In genomic region chr7:99833115-99833845, GRCm38 (mm10) we compare ENCODE assay signal across 22 mouse cellular contexts. TPM values are rescaled to one million over a fixed set of nuclear protein-coding genes. Genes with fewer than 3 reads are reported as not detected.
DNase-seq lines count a peak whose midpoint lies in the region; ATAC-seq and TF ChIP-seq lines count a peak whose summit lies in the region.
"Had no signal": no experiment of that assay in that cellular context is flagged by ENCODE, and none has a peak within 500 bp of the region (broad histone marks: within the 10 kb centered on the region; RNA-seq: fewer than 3 reads in every experiment).

No protein-coding gene starts in this region.

- H3K4me2 ChIP-seq in CH12.LX (ENCODE audit: insufficient read depth, low read depth, poor library complexity, severe bottlenecking) = peak overlapping the region; percentile 93
- H3K4me2 ChIP-seq in midbrain, embryonic 16.5 days (ENCODE audit: low read length) = no peak overlapping the region
- H3K4me2 ChIP-seq: embryonic facial prominence, embryonic 13.5 days; forebrain, embryonic 12.5 days; hindbrain, embryonic 12.5 days had no signal

- no peaks in the 10 kb centered on the region for H3K27me3 ChIP-seq in CH12.LX (replicated peaks)
- no peaks in the 10 kb centered on the region for H3K27me3 ChIP-seq in midbrain, embryonic 16.5 days (ENCODE audit: control insufficient read depth, insufficient read depth, low read depth, low read length)
- H3K27me3 ChIP-seq: embryonic facial prominence, embryonic 13.5 days; forebrain, embryonic 12.5 days; hindbrain, embryonic 12.5 days had no signal

- H3K4me3 ChIP-seq in CH12.LX (replicated peaks in 1 of 3; ENCODE audit: low read depth in 2 of 3, low read length in 2 of 3, poor library complexity in 1 of 3) = no peak overlapping the region
- H3K4me3 ChIP-seq in midbrain, embryonic 16.5 days (ENCODE audit: low read depth, low read length) = no peak overlapping the region
- H3K4me3 ChIP-seq: embryonic facial prominence, embryonic 13.5 days; forebrain, embryonic 12.5 days; heart, embryonic 10.5 days; hindbrain, embryonic 12.5 days had no signal

- WGBS in midbrain, embryonic 16.5 days = 86% methylated on average over 5 of the region's 5 CpGs

- H3K36me3 ChIP-seq in CH12.LX (replicated peaks in 1 of 2; ENCODE audit: control insufficient read depth in 1 of 2, insufficient read depth in 1 of 2, low read length in 1 of 2) = peaks cover 14 to 25% of the 10 kb centered on the region in 2 experiments
- peaks cover 9% of the 10 kb centered on the region for H3K36me3 ChIP-seq in midbrain, embryonic 16.5 days (ENCODE audit: control insufficient read depth, insufficient read depth, low read length)

- peaks cover 12 to 62% of the 10 kb centered on the region in 2 experiments; a peak in 3 of 4 replicates for H3K4me1 ChIP-seq in CH12.LX (ENCODE audit: control insufficient read depth in 1 of 2, insufficient read depth in 2 of 2)
- H3K4me1 ChIP-seq in midbrain, embryonic 16.5 days (ENCODE audit: control insufficient read depth, insufficient read depth, low read length) = no peaks in the 10 kb centered on the region

- H3K79me2 ChIP-seq in CH12.LX (replicated peaks; ENCODE audit: control insufficient read depth, extremely low read depth, insufficient read depth, poor library complexity, severe bottlenecking) = no peaks in the 10 kb centered on the region

- in situ Hi-C loops in CH12.LX (cut with MboI; ENCODE audit: low pct_ligation_motif_present, low pct_unique_long_range_greater_than_20kb, low sequenced_read_pairs) = no loop called here

- TF ChIP-seq POLR2A in CH12.LX (IDR thresholded peaks at IDR 0.05; ENCODE audit: low read depth, low read length) = no peak

- peak overlapping the region; percentile 64 for H3K27ac ChIP-seq in CH12.LX (ENCODE audit: insufficient read depth, low read depth)
- H3K27ac ChIP-seq in midbrain, embryonic 16.5 days (ENCODE audit: low read length) = no peak overlapping the region
- H3K27ac ChIP-seq: embryonic facial prominence, embryonic 13.5 days; forebrain, embryonic 12.5 days; heart, embryonic 10.5 days; hindbrain, embryonic 12.5 days had no signal

- ATAC-seq in inflammation-experienced regulatory T-cells, adult 6 months = peak; percentile 11
- no peak for ATAC-seq in midbrain, embryonic 16.5 days
- ATAC-seq: forebrain, embryonic 16.5 days; hindbrain, embryonic 16.5 days; intestine, embryonic 16.5 days had no signal

- no peak for TF ChIP-seq CTCF in CH12.LX (conservative IDR thresholded peaks at IDR 0.05 in 1 of 2, IDR thresholded peaks at IDR 0.05 in 1 of 2; ENCODE audit: low read depth in 2 of 2, low read length in 2 of 2)

- peak; percentile 86 for TF ChIP-seq EP300 in CH12.LX (IDR thresholded peaks at IDR 0.05; ENCODE audit: low read length)

- dilution Hi-C loops in CH12.LX (cut with MboI; ENCODE audit: extremely low pct_ligation_motif_present, extremely low pct_unique_long_range_greater_than_20kb, low sequenced_read_pairs) = no loop called here

- TF ChIP-seq RAD21 in CH12.LX (IDR thresholded peaks at IDR 0.05; ENCODE audit: low read depth, low read length) = no peak

- H3K9ac ChIP-seq in CH12.LX (ENCODE audit: insufficient read depth, low read depth) = no peak overlapping the region
- H3K9ac ChIP-seq in midbrain, embryonic 16.5 days (ENCODE audit: low read depth, low read length) = no peak overlapping the region
- H3K9ac ChIP-seq: embryonic facial prominence, embryonic 13.5 days; forebrain, embryonic 12.5 days; hindbrain, embryonic 12.5 days had no signal

- no peaks in the 10 kb centered on the region for H3K9me3 ChIP-seq in CH12.LX (replicated peaks; ENCODE audit: low read length)
- H3K9me3 ChIP-seq in midbrain, embryonic 16.5 days (replicated peaks; ENCODE audit: control insufficient read depth, low read length, poor library complexity, severe bottlenecking) = no peaks in the 10 kb centered on the region
- H3K9me3 ChIP-seq: embryonic facial prominence, embryonic 13.5 days; forebrain, embryonic 12.5 days; heart, embryonic 10.5 days; hindbrain, embryonic 12.5 days had no signal

- peak; percentile 38 to 58 for DNase-seq in spleen, postnatal 36 days (ENCODE audit: low spot score in 2 of 2)
- no peak for DNase-seq in spleen, adult 18-20 months
- DNase-seq in CH12.LX (ENCODE audit: extremely low read depth) = peak; percentile 83
- no peak for DNase-seq in lung, postnatal 10 days
- DNase-seq in testis, postnatal 14 days (ENCODE audit: low spot score) = no peak
- DNase-seq: adrenal gland, adult 8-10 months; adrenal gland, postnatal 36 days; cerebellum, adult 11-12 months; cerebellum, adult 9-10 months; cerebellum, postnatal 36 days; gastrocnemius, postnatal 14 days; heart, postnatal 10 days; heart, postnatal 4 days had no signal

TF ChIP-seq in CH12.LX, 34 proteins besides CTCF, POLR2A, EP300 and RAD21 (continues in another document):
- peak; percentile 67; the same call in 1 of the 2 replicates for TF ChIP-seq SIN3A (IDR thresholded peaks at IDR 0.05; ENCODE audit: low read length)
- peak; percentile 78 for TF ChIP-seq MEF2A (IDR thresholded peaks at IDR 0.05; ENCODE audit: borderline replicate concordance, low read depth, low read length)
- no peak for TF ChIP-seq NRF1 (IDR thresholded peaks at IDR 0.05; ENCODE audit: low read depth, low read length)
- TF ChIP-seq E2F4 (IDR thresholded peaks at IDR 0.05; ENCODE audit: insufficient replicate concordance, low read depth, low read length) = peak; percentile 99
- peak; percentile 78 for TF ChIP-seq MXI1 (IDR thresholded peaks at IDR 0.05; ENCODE audit: low read depth, low read length)
- TF ChIP-seq SMC3 (IDR thresholded peaks at IDR 0.05; ENCODE audit: low read depth, low read length) = no peak
- no peak for TF ChIP-seq GABPA (IDR thresholded peaks at IDR 0.05; ENCODE audit: insufficient replicate concordance, low read depth, low read length)
- TF ChIP-seq NELFE (IDR thresholded peaks at IDR 0.05; ENCODE audit: low read depth, low read length) = no peak
- no peak for TF ChIP-seq USF2 (conservative IDR thresholded peaks at IDR 0.05; ENCODE audit: low read depth, low read length)
- no peak for TF ChIP-seq ZKSCAN1 (IDR thresholded peaks at IDR 0.05; ENCODE audit: borderline replicate concordance, low read depth, low read length)
- peak; percentile 92 for TF ChIP-seq ETS1 (conservative IDR thresholded peaks at IDR 0.05; ENCODE audit: low read depth, low read length)
- no peak for TF ChIP-seq PAX5 (IDR thresholded peaks at IDR 0.05; ENCODE audit: low read length)
- TF ChIP-seq ZC3H11A (IDR thresholded peaks at IDR 0.05; ENCODE audit: low read depth, low read length) = no peak
- no peak for TF ChIP-seq HCFC1 (IDR thresholded peaks at IDR 0.05; ENCODE audit: low read depth, low read length)
- TF ChIP-seq CHD1 (IDR thresholded peaks at IDR 0.05; ENCODE audit: low read depth, low read length) = peak; percentile 89; the same call in 1 of the 2 replicates
- peak; percentile 69; the same call in 1 of the 2 replicates for TF ChIP-seq MAZ (IDR thresholded peaks at IDR 0.05; ENCODE audit: low read depth, low read length)
- TF ChIP-seq JUND (conservative IDR thresholded peaks at IDR 0.05; ENCODE audit: low read depth, low read length) = peak; percentile 59
- no peak for TF ChIP-seq TBP (conservative IDR thresholded peaks at IDR 0.05; ENCODE audit: low read depth, low read length)
- no peak for TF ChIP-seq ZNF384 (IDR thresholded peaks at IDR 0.05; ENCODE audit: low read depth, low read length)
- peak; percentile 86 for TF ChIP-seq MYC (IDR thresholded peaks at IDR 0.05; ENCODE audit: low read depth, low read length)
- peak; percentile 73; the same call in 1 of the 2 replicates for TF ChIP-seq MAFK (IDR thresholded peaks at IDR 0.05; ENCODE audit: insufficient replicate concordance, low read length)
- peak; percentile 63; the same call in 1 of the 2 replicates for TF ChIP-seq JUN (IDR thresholded peaks at IDR 0.05; ENCODE audit: insufficient read depth, low read depth, low read length)
- TF ChIP-seq RCOR1 (conservative IDR thresholded peaks at IDR 0.05; ENCODE audit: low read depth, low read length) = peak; percentile 84
- TF ChIP-seq CHD2 (IDR thresholded peaks at IDR 0.05; ENCODE audit: low read length) = peak; percentile 57; the same call in 1 of the 2 replicates
- TF ChIP-seq TCF12 (IDR thresholded peaks at IDR 0.05; ENCODE audit: low read depth, low read length) = peak; percentile 63
- no peak for TF ChIP-seq UBTF (IDR thresholded peaks at IDR 0.05; ENCODE audit: low read depth, low read length)
- TF ChIP-seq USF1 (IDR thresholded peaks at IDR 0.05; ENCODE audit: low read depth, low read length) = no peak
- TF ChIP-seq ZMIZ1 (IDR thresholded peaks at IDR 0.05; ENCODE audit: low read depth, low read length) = no peak
- no peak for TF ChIP-seq KAT2A (IDR thresholded peaks at IDR 0.05; ENCODE audit: insufficient replicate concordance, low read length)
- no peak for TF ChIP-seq POLR2AphosphoS2 (IDR thresholded peaks at IDR 0.05; ENCODE audit: low read depth, low read length)
- peak; percentile 96 for TF ChIP-seq BHLHE40 (IDR thresholded peaks at IDR 0.05; ENCODE audit: low read depth, low read length)
- peak; percentile 95 for TF ChIP-seq IRF4 (IDR thresholded peaks at IDR 0.05; ENCODE audit: low read depth, low read length)
- TF ChIP-seq ELF1 (IDR thresholded peaks at IDR 0.05; ENCODE audit: low read depth, low read length) = no peak

RNA-seq across cellular contexts. Expression of gene Neu3, which starts 5.1 kb away (rescaled TPM):
- total RNA-seq in CH12.LX (2012; rRNA removed) = 8.5 and 9.1 TPM in 2 replicates
- 8.9 and 11.0 TPM in 2 replicates for total RNA-seq in CH12.LX (2014; rRNA removed)
- polyA plus RNA-seq in CH12.LX (2012; ENCODE audit: insufficient read length, low read depth) = 11.2 and 11.5 TPM in 2 replicates
- 10 to 100 TPM; 27.1 to 30.3 (median 28.6) TPM for polyA plus RNA-seq in inflammation-experienced regulatory T-cells, adult 6 months (2017; shearing (Covaris generic))
- polyA plus RNA-seq in midbrain, embryonic 16.5 days (2015; fragmentation: Nextera tagmentation; extraction: Ambion mirVana) = 1.5 and 2.5 TPM in 2 replicates

RNA-seq across cellular contexts. Expression of gene Xrra1, which starts 25.6 kb away (rescaled TPM):
- total RNA-seq in CH12.LX (2012; rRNA removed) (0.25 and 0.59 TPM in 2 replicates), CH12.LX (2014; rRNA removed) (0.17 and 0.39 TPM in 2 replicates)
- 0.49 and 0.65 TPM in 2 replicates for polyA plus RNA-seq in CH12.LX (2012; ENCODE audit: insufficient read length, low read depth)
- polyA plus RNA-seq in inflammation-experienced regulatory T-cells, adult 6 months (2017; shearing (Covaris generic)) = not detected
- polyA plus RNA-seq in midbrain, embryonic 16.5 days (2015; fragmentation: Nextera tagmentation; extraction: Ambion mirVana) = 1.1 and 1.3 TPM in 2 replicates

RNA-seq across cellular contexts. Expression of gene Spcs2, which starts 30.0 kb away (rescaled TPM):
- total RNA-seq in CH12.LX (2012; rRNA removed) = 203 and 247 TPM in 2 replicates
- total RNA-seq in CH12.LX (2014; rRNA removed) = 268 and 272 TPM in 2 replicates
- polyA plus RNA-seq in CH12.LX (2012; ENCODE audit: insufficient read length, low read depth) = 232 and 242 TPM in 2 replicates
- 100 to 1,000 TPM; 456 to 534 (median 479) TPM for polyA plus RNA-seq in inflammation-experienced regulatory T-cells, adult 6 months (2017; shearing (Covaris generic))
- 286 and 308 TPM in 2 replicates for polyA plus RNA-seq in midbrain, embryonic 16.5 days (2015; fragmentation: Nextera tagmentation; extraction: Ambion mirVana)

Comparison
In these comparisons a context has a peak if more than half of its experiments do, and no peak if none do; other contexts are left out.
1. DNase-seq: peak in spleen, postnatal 36 days (2 of 2) and CH12.LX (single experiment); none in spleen, adult 18-20 months (0 of 2), lung, postnatal 10 days (single experiment) and testis, postnatal 14 days (single experiment).